Mouse (Mus musculus) cerebellum, adult 2 months (tissue): ENCODE measurements around the gene Tcf15.

ENCODE experiments used
- CTCF ChIP-seq: fragments of 200-500 bp; IDR thresholded peaks from 2 replicates; pipeline ENCODE4 v1.5.1; 2011; ENCODE audit warnings: low read depth, mild to moderate bottlenecking, control low read depth, low read length, moderate library complexity, borderline replicate concordance; ENCODE audit not compliant: insufficient read depth
- POLR2A ChIP-seq: fragments of 200-500 bp; IDR thresholded peaks from 2 replicates; pipeline ENCODE4 v1.6.1; 2011; ENCODE audit warnings: low read length, control low read depth, borderline replicate concordance; ENCODE audit not compliant: insufficient read depth

GRCm38 (mm10) chr2:152102369-152102768, 41.0 kb upstream of the Tcf15 start:
- TF ChIP-seq POLR2A, result no peak
- no peak for TF ChIP-seq CTCF
